Mouse (Mus musculus): ENCODE data around the gene Bcl7c. TPM values are rescaled to one million over a fixed set of nuclear protein-coding genes. Genes with fewer than 3 reads are reported as not detected.
"Not testable (repeated sequence)": the region's sequence is repeated elsewhere in the genome, so short reads cannot be mapped to it uniquely, and the experiment has no call there.

The Bcl7c gene
- total RNA-seq, 2 experiments from 2014 or later = 93.2 to 97.1 TPM

GRCm38 (mm10) chr7:127647576-127647975, 61.2 kb downstream of the Bcl7c start:
- not testable (repeated sequence) for DNase-seq

GRCm38 (mm10) chr7:127646363-127646762, 62.4 kb downstream of the Bcl7c start:
- no peak for DNase-seq

- no peak for DNase-seq
Observed at GRCm38 (mm10) chr7:127642254-127642653, 66.5 kb downstream of the Bcl7c start.

- DNase-seq = no peak
Observed at GRCm38 (mm10) chr7:127641260-127641659, 67.5 kb downstream of the Bcl7c start.

- DNase-seq = peak; percentile 79
Observed at GRCm38 (mm10) chr7:127636963-127637362, 71.8 kb downstream of the Bcl7c start.

- DNase-seq = no peak
Observed at GRCm38 (mm10) chr7:127631416-127631815, 77.3 kb downstream of the Bcl7c start.

GRCm38 (mm10) chr7:127628646-127629045, 80.1 kb downstream of the Bcl7c start:
- DNase-seq = no peak

GRCm38 (mm10) chr7:127626471-127626870, 82.3 kb downstream of the Bcl7c start:
- no peak for DNase-seq

GRCm38 (mm10) chr7:127626039-127626438, 82.7 kb downstream of the Bcl7c start:
- no peak for DNase-seq

GRCm38 (mm10) chr7:127618402-127618801, 90.3 kb downstream of the Bcl7c start:
- not testable (repeated sequence) for DNase-seq

GRCm38 (mm10) chr7:127617962-127618361, 90.8 kb downstream of the Bcl7c start:
- no peak for DNase-seq

- DNase-seq = no peak
Observed at GRCm38 (mm10) chr7:127616881-127617280, 91.9 kb downstream of the Bcl7c start.

- no peak for DNase-seq
Observed at GRCm38 (mm10) chr7:127616336-127616735, 92.4 kb downstream of the Bcl7c start.

- DNase-seq = peak; percentile 63
Observed at GRCm38 (mm10) chr7:127614891-127615843, 93.6 kb downstream of the Bcl7c start, which contains the start of gene Zfp629. Gene Zfp629 (minus strand): TSS chr7:127615797.

- no peak for DNase-seq
Observed at GRCm38 (mm10) chr7:127614511-127614890, 94.2 kb downstream of the Bcl7c start.

- no peak for DNase-seq
Observed at GRCm38 (mm10) chr7:127614091-127614490, 94.6 kb downstream of the Bcl7c start.

GRCm38 (mm10) chr7:127613501-127613900, 95.2 kb downstream of the Bcl7c start:
- no peak for DNase-seq

GRCm38 (mm10) chr7:127611561-127611960, 97.2 kb downstream of the Bcl7c start:
- no peak for DNase-seq

Small RNA genes within 50 kb of the gene (microRNA-seq; reads per million reads assigned to microRNA genes)
- 0 reads per million in 2 experiments for gene Mir762

Other genes with a start within 250 kb of the Bcl7c start
- gene Prr14, start 249.3 kb downstream of the Bcl7c start, total RNA-seq (2021) = 10 to 100 TPM; 16.2 to 25.3 TPM
- gene Fbrs, start 229.7 kb downstream of the Bcl7c start, total RNA-seq (2021) = 10 to 100 TPM; 29.5 to 35.8 TPM
- gene Srcap, start 196.9 kb downstream of the Bcl7c start, total RNA-seq (2021) = 10 to 100 TPM; 56.8 to 66.1 TPM
- 10 to 100 TPM; 10.3 to 10.5 TPM for gene Gm42715, start 189.3 kb downstream of the Bcl7c start, total RNA-seq (2021)
- not detected for gene Tmem265, start 147.5 kb downstream of the Bcl7c start, total RNA-seq (2021)
- 10 to 100 TPM; 13.3 to 17.6 TPM for gene Phkg2, start 135.6 kb downstream of the Bcl7c start, total RNA-seq (2021)
- 1 to 10 TPM; 1.7 to 3.2 TPM for gene Ccdc189, start 120.3 kb downstream of the Bcl7c start, total RNA-seq (2021)
- 10 to 100 TPM; 26.9 to 37.8 TPM for gene Rnf40, start 120.2 kb downstream of the Bcl7c start, total RNA-seq (2021)
- gene Zfp629, start 93.1 kb downstream of the Bcl7c start, total RNA-seq (2021) = 10 to 100 TPM in 1 of 2 experiments, 1 to 10 TPM in 1; 9.2 to 14.7 TPM
- gene Ctf1, start 3.8 kb upstream of the Bcl7c start, total RNA-seq (2021) = 10 to 100 TPM in 1 of 2 experiments, 1 to 10 TPM in 1; 9.1 to 12.7 TPM
- not detected for gene Ctf2, start 23.2 kb upstream of the Bcl7c start, total RNA-seq (2021)
- 1 to 10 TPM; 2.9 to 6.0 TPM for gene Fbxl19, start 35.6 kb upstream of the Bcl7c start, total RNA-seq (2021)
- 10 to 100 TPM; 10.2 to 12.3 TPM for gene Orai3, start 60.9 kb upstream of the Bcl7c start, total RNA-seq (2021)
- gene Setd1a, start 67.7 kb upstream of the Bcl7c start, total RNA-seq (2021) = 10 to 100 TPM; 21.2 to 26.2 TPM
- under 1 TPM in 1 of 2 experiments, not detected in 1; 0.47 TPM for gene Gm49388, start 76.7 kb upstream of the Bcl7c start, total RNA-seq (2021)
- gene Hsd3b7, start 91.7 kb upstream of the Bcl7c start, total RNA-seq (2021) = 10 to 100 TPM in 1 of 2 experiments, 1 to 10 TPM in 1; 8.1 to 12.5 TPM
- 10 to 100 TPM; 52.6 to 69.7 TPM for gene Stx4a, start 115.4 kb upstream of the Bcl7c start, total RNA-seq (2021)
- gene Stx1b, start 115.6 kb upstream of the Bcl7c start, total RNA-seq (2021) = 1 to 10 TPM; 3.0 to 4.6 TPM
- 10 to 100 TPM; 16.2 to 20.1 TPM for gene Zfp646, start 167.3 kb upstream of the Bcl7c start, total RNA-seq (2021)
- 1 to 10 TPM; 5.8 to 7.7 TPM for gene Zfp668, start 167.9 kb upstream of the Bcl7c start, total RNA-seq (2021)
- gene Prss53, start 182.0 kb upstream of the Bcl7c start, total RNA-seq (2021) = 1 to 10 TPM in 1 of 2 experiments, under 1 TPM in 1; 0.96 to 1.2 TPM
- gene Gm21974, start 186.5 kb upstream of the Bcl7c start, total RNA-seq (2021) = not detected
- 10 to 100 TPM; 36.8 to 48.9 TPM for gene Vkorc1, start 186.7 kb upstream of the Bcl7c start, total RNA-seq (2021)
- 10 to 100 TPM; 84.9 to 89.6 TPM for gene Bckdk, start 195.1 kb upstream of the Bcl7c start, total RNA-seq (2021)
- gene Kat8, start 203.6 kb upstream of the Bcl7c start, total RNA-seq (2021) = 10 to 100 TPM; 12.9 to 16.7 TPM
- gene Prss8, start 221.2 kb upstream of the Bcl7c start, total RNA-seq (2021) = not detected
- gene Prss36, start 237.8 kb upstream of the Bcl7c start, total RNA-seq (2021) = 1 to 10 TPM; 6.6 to 7.9 TPM